Mouse (Mus musculus): ENCODE measurements at regions not wholly inside any gene's neighbourhood (a gene's known extent, or its start where the extent isn't known, plus 50 kb on each side); places are given as distances from the start of the nearest gene placed in this dataset.

DNA sequence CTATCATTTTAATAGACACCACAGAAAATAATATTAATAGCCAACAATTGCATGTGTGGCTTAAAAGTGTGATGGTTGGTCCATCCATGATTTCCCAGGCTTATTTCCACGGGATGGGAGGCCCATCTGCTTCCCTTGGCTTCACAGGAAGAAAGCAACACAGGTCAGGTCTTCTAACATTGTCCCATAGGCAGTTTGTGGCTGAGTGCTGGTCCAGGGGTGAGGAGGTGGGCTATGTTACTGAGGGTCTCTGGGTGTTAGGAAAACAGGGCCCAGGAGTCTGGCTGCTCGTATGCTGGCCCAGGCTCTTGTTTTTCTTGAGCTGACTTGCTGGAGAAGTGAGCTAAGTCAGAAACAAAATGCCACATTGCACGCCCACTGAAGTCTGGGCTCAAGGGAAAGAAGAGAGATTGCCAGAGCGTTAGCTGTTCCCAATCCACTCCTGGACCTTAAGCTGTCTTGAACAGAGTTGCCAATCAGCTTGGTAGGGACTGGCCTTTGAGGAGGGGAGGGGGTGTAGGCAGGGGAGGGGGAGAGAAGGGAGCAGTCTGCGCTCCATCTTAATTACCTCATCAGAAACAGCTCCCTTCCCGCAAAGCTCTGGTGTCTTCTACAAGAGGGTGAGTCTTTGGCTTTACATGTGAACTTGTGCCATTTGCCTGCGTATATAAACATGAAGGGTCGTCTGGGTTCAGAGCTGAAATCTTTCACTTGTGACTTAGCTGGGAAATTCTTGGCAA is 82.1 kb upstream of the Osr1 start:
- WGBS: 62% methylated on average over 8 of the region's 8 CpGs
- no peaks in the 10 kb centered on the region for H3K4me1 ChIP-seq (ENCODE audit: control insufficient read depth, insufficient read depth, low read length)
- no peak overlapping the region for H3K27ac ChIP-seq (ENCODE audit: low read length)
- H3K4me2 ChIP-seq (ENCODE audit: low read depth, low read length): no peak overlapping the region
- no peak overlapping the region for H3K9ac ChIP-seq (ENCODE audit: low read depth, low read length)
- no peaks in the 10 kb centered on the region for H3K36me3 ChIP-seq (ENCODE audit: control insufficient read depth, insufficient read depth, low read length)
- ATAC-seq: no peak
- no peaks in the 10 kb centered on the region; the same call in 1 of the 2 replicates for H3K9me3 ChIP-seq (ENCODE audit: control insufficient read depth, low read length)
- no peaks in the 10 kb centered on the region for H3K27me3 ChIP-seq (replicated peaks; ENCODE audit: control insufficient read depth, insufficient read depth, low read length)
- no peak overlapping the region for H3K4me3 ChIP-seq (ENCODE audit: low read length)

DNA sequence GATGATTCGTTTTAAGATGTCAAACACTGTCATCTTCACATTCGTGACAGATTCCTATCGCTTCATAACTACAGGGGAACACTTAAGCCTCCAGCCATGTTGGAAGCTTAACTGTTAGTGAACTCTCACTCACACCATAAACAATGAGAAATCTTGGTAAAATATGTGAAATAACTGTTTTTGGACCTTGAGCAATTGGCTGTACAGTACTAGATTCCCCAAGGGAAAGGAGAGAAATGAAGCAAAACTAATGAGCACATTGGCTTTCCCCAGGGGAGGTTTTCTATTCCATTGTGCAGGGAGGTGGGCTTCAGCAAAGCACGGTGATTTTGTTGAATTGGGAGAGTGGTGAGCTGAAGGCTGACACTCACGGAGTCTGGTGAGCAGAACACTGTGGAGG is 56.0 kb upstream of the Osr1 start:
- 61% methylated on average over 5 of the region's 5 CpGs for WGBS
- Histone ChIP-seq H3K27ac (ENCODE audit: low read length) (0 out of 2 replicates have a peak overlapping the region, but pooled peaks have one; percentile 13), H3K4me1 (ENCODE audit: control insufficient read depth, insufficient read depth, low read length) (no peaks in the 10 kb centered on the region), H3K27me3 (replicated peaks; ENCODE audit: control insufficient read depth, insufficient read depth, low read length) (no peaks in the 10 kb centered on the region), H3K4me3 (ENCODE audit: low read length) (no peak overlapping the region), H3K4me2 (ENCODE audit: low read depth, low read length) (no peak overlapping the region), H3K9ac (ENCODE audit: low read depth, low read length) (no peak overlapping the region), H3K9me3 (ENCODE audit: control insufficient read depth, low read length) (no peaks in the 10 kb centered on the region), H3K36me3 (ENCODE audit: control insufficient read depth, insufficient read depth, low read length) (no peaks in the 10 kb centered on the region)
- ATAC-seq: no peak

DNA sequence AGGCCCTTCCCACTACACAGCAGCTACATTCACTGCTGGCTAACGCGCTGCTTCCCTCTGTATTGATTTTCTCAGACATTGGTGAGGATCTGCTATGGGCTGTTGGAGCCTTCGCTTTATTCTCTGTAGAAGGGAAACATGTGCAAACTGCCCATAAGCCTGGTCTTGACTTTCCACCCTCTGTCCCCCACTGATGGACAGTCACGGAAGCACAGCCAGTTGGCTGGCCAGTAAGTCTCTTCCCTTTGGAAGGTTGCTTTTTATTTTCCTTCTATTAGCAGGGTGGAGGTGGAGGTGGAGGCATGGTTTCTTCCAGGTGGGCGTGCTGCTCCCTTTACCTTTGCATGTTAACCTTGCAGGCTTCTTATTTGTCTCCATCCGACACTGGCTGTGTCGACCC is 51.1 kb upstream of the Osr1 start:
- H3K9me3 ChIP-seq (ENCODE audit: control insufficient read depth, low read length): no peaks in the 10 kb centered on the region
- H3K4me3 ChIP-seq (ENCODE audit: low read length): no peak overlapping the region
- WGBS: 74% methylated on average over 7 of the region's 7 CpGs
- no peak for ATAC-seq
- H3K4me1 ChIP-seq (ENCODE audit: control insufficient read depth, insufficient read depth, low read length): no peaks in the 10 kb centered on the region
- no peak overlapping the region for H3K4me2 ChIP-seq (ENCODE audit: low read depth, low read length)
- no peak overlapping the region for H3K27ac ChIP-seq (ENCODE audit: low read length)
- no peak overlapping the region for H3K9ac ChIP-seq (ENCODE audit: low read depth, low read length)
- H3K27me3 ChIP-seq (replicated peaks; ENCODE audit: control insufficient read depth, insufficient read depth, low read length): no peaks in the 10 kb centered on the region
- H3K36me3 ChIP-seq (ENCODE audit: control insufficient read depth, insufficient read depth, low read length): no peaks in the 10 kb centered on the region

DNA sequence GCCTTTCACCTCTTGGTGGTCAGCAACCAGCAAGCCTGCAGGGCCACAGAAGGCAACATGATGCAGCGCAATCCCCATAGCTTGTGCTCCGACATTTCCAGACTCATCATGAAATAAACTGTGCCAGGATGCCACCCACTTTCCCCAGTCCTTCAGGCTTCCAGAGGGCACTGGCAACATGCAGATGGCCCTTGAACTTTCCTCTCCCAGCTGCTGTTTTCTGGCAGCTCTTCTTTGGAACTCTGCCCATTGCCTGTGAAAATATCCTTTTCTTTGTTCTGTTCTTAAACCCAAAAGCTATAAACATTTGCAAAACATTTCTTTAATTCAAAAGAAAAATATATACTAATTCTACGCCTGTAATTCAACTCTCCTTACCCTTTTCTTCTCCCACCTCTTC is 50.6 kb upstream of the Osr1 start:
- H3K9ac ChIP-seq (ENCODE audit: low read depth, low read length): no peak overlapping the region
- H3K4me2 ChIP-seq (ENCODE audit: low read depth, low read length): no peak overlapping the region
- no peaks in the 10 kb centered on the region for H3K27me3 ChIP-seq (replicated peaks; ENCODE audit: control insufficient read depth, insufficient read depth, low read length)
- H3K9me3 ChIP-seq (ENCODE audit: control insufficient read depth, low read length): no peaks in the 10 kb centered on the region
- WGBS: 65% methylated on average over 3 of the region's 3 CpGs
- no peak overlapping the region for H3K27ac ChIP-seq (ENCODE audit: low read length)
- no peak overlapping the region for H3K4me3 ChIP-seq (ENCODE audit: low read length)
- no peaks in the 10 kb centered on the region for H3K4me1 ChIP-seq (ENCODE audit: control insufficient read depth, insufficient read depth, low read length)
- ATAC-seq: no peak
- no peaks in the 10 kb centered on the region for H3K36me3 ChIP-seq (ENCODE audit: control insufficient read depth, insufficient read depth, low read length)

Data from intestine, embryonic 16.5 days (tissue).